Mouse (Mus musculus): Measurements from ENCODE around the gene Trim37. TPM values are rescaled to one million over a fixed set of nuclear protein-coding genes. Genes with fewer than 3 reads are reported as not detected.

Trim37 gene
- total and polyA plus RNA-seq, 3 experiments, result 36.2 to 60.6 (median 41.9) TPM

- dilution Hi-C loops (cut with MboI; ENCODE audit: extremely low pct_ligation_motif_present, extremely low pct_unique_long_range_greater_than_20kb, low sequenced_read_pairs) (no loop called here), in situ Hi-C loops (cut with MboI; ENCODE audit: low pct_ligation_motif_present, low pct_unique_long_range_greater_than_20kb, low sequenced_read_pairs) (no loop called here)
- H3K9ac ChIP-seq (ENCODE audit: insufficient read depth, low read depth), result no peak overlapping the region
- H3K36me3 ChIP-seq (replicated peaks in 1 of 2; ENCODE audit: control insufficient read depth in 1 of 2, insufficient read depth in 1 of 2, low read length in 1 of 2), result peaks cover 23 to 72% of the 10 kb centered on the region in 2 experiments
- no peaks in the 10 kb centered on the region for H3K4me1 ChIP-seq (ENCODE audit: control insufficient read depth in 1 of 2, insufficient read depth in 2 of 2)
- H3K27ac ChIP-seq (ENCODE audit: insufficient read depth, low read depth), result no peak overlapping the region
- H3K4me3 ChIP-seq (replicated peaks in 1 of 3; ENCODE audit: low read depth in 2 of 3, low read length in 2 of 3, poor library complexity in 1 of 3), result no peak overlapping the region
- TF ChIP-seq USF1 (IDR thresholded peaks at IDR 0.05; ENCODE audit: low read depth, low read length) (no peak), ELF1 (IDR thresholded peaks at IDR 0.05; ENCODE audit: low read depth, low read length) (no peak), SMC3 (IDR thresholded peaks at IDR 0.05; ENCODE audit: low read depth, low read length) (no peak), MAZ (IDR thresholded peaks at IDR 0.05; ENCODE audit: low read depth, low read length) (no peak), NELFE (IDR thresholded peaks at IDR 0.05; ENCODE audit: low read depth, low read length) (no peak), TCF12 (IDR thresholded peaks at IDR 0.05; ENCODE audit: low read depth, low read length) (no peak)
- H3K9me3 ChIP-seq (replicated peaks; ENCODE audit: low read length), result no peaks in the 10 kb centered on the region
- H3K27me3 ChIP-seq (replicated peaks), result no peaks in the 10 kb centered on the region
- H3K4me2 ChIP-seq (ENCODE audit: insufficient read depth, low read depth, poor library complexity, severe bottlenecking), result no peak overlapping the region
- H3K79me2 ChIP-seq (replicated peaks; ENCODE audit: control insufficient read depth, extremely low read depth, insufficient read depth, poor library complexity, severe bottlenecking), result no peaks in the 10 kb centered on the region
- no peak for DNase-seq (ENCODE audit: extremely low read depth)
Observed at GRCm38 (mm10) chr11:87163751-87164150, 36.9 kb downstream of the Trim37 start.

DNA sequence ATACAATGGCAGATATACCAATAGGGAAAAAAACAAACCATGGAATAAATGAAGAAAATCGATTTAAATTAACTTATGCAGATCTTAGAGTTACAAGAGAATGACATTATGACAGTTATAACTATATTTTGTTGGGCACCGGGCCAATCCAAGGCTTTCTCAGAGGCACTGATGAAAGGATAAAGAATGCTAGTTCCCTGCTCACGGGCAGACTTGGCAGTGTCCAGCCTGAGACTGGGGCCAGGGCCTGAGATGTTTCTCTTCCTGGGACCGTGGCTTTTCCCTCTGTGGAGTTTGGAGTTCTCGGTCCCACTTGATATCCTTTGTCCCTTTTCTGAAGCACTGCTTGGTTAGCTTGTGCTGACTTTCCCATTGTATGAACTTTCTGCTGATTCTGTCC, 46.7 kb downstream of the Trim37 start:
- Histone ChIP-seq H3K9me3 (replicated peaks; ENCODE audit: low read length) (no peaks in the 10 kb centered on the region), H3K27ac (ENCODE audit: insufficient read depth, low read depth) (no peak overlapping the region), H3K36me3 (replicated peaks in 1 of 2; ENCODE audit: control insufficient read depth in 1 of 2, insufficient read depth in 1 of 2, low read length in 1 of 2) (peaks cover 14 to 50% of the 10 kb centered on the region in 2 experiments), H3K79me2 (replicated peaks; ENCODE audit: control insufficient read depth, extremely low read depth, insufficient read depth, poor library complexity, severe bottlenecking) (no peaks in the 10 kb centered on the region; the same call in 1 of the 2 replicates), H3K4me2 (ENCODE audit: insufficient read depth, low read depth, poor library complexity, severe bottlenecking) (no peak overlapping the region), H3K27me3 (replicated peaks) (no peaks in the 10 kb centered on the region), H3K9ac (ENCODE audit: insufficient read depth, low read depth) (no peak overlapping the region), H3K4me3 (replicated peaks in 1 of 3; ENCODE audit: low read depth in 2 of 3, low read length in 2 of 3, poor library complexity in 1 of 3) (no peak overlapping the region), H3K4me1 (ENCODE audit: control insufficient read depth in 1 of 2, insufficient read depth in 2 of 2) (peaks cover 0 to 10% of the 10 kb centered on the region in 2 experiments; a peak in 1 of 4 replicates)
- no peak for TF ChIP-seq MAX (IDR thresholded peaks at IDR 0.05; ENCODE audit: low read length)
- no peak for TF ChIP-seq EP300 (IDR thresholded peaks at IDR 0.05; ENCODE audit: low read length)
- no peak for TF ChIP-seq KAT2A (IDR thresholded peaks at IDR 0.05; ENCODE audit: insufficient replicate concordance, low read length)
- TF ChIP-seq CHD2 (IDR thresholded peaks at IDR 0.05; ENCODE audit: low read length), result no peak
- TF ChIP-seq POLR2A (IDR thresholded peaks at IDR 0.05; ENCODE audit: low read depth, low read length), result no peak
- TF ChIP-seq IRF4 (IDR thresholded peaks at IDR 0.05; ENCODE audit: low read depth, low read length), result no peak
- no peak for TF ChIP-seq UBTF (IDR thresholded peaks at IDR 0.05; ENCODE audit: low read depth, low read length)
- no peak for TF ChIP-seq ZC3H11A (IDR thresholded peaks at IDR 0.05; ENCODE audit: low read depth, low read length)
- TF ChIP-seq RAD21 (IDR thresholded peaks at IDR 0.05; ENCODE audit: low read depth, low read length), result no peak
- no peak for DNase-seq (ENCODE audit: extremely low read depth)
- dilution Hi-C loops (cut with MboI; ENCODE audit: extremely low pct_ligation_motif_present, extremely low pct_unique_long_range_greater_than_20kb, low sequenced_read_pairs) (no loop called here), in situ Hi-C loops (cut with MboI; ENCODE audit: low pct_ligation_motif_present, low pct_unique_long_range_greater_than_20kb, low sequenced_read_pairs) (no loop called here)

DNA sequence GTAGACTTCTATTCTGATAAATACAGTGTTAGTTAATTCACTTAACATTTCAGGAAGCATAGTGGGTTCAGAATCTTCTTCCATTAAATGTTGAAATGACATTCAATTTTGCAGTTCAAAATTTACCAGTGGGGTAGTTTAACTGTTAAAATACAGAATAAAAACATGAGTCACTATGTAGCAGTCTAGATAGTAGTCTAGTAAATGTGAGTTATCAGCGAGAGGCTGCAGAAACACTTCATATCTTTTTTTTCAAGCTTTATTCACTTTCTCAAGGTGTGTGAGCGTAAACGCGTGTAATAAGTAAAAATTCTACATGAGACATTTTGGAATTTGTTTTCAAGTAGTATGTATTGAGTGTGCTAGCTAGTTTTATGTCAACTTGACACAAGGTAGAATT, 48.2 kb downstream of the Trim37 start:
- dilution Hi-C loops (cut with MboI; ENCODE audit: extremely low pct_ligation_motif_present, extremely low pct_unique_long_range_greater_than_20kb, low sequenced_read_pairs) (no loop called here), in situ Hi-C loops (cut with MboI; ENCODE audit: low pct_ligation_motif_present, low pct_unique_long_range_greater_than_20kb, low sequenced_read_pairs) (no loop called here)

More for the DNA sequence above, 48.2 kb downstream of the Trim37 start:
- no peak overlapping the region for H3K27ac ChIP-seq (ENCODE audit: insufficient read depth, low read depth)
- no peak overlapping the region for H3K9ac ChIP-seq (ENCODE audit: insufficient read depth, low read depth)
- DNase-seq (ENCODE audit: extremely low read depth), result no peak
- peaks cover 10 to 48% of the 10 kb centered on the region in 2 experiments for H3K36me3 ChIP-seq (replicated peaks in 1 of 2; ENCODE audit: control insufficient read depth in 1 of 2, insufficient read depth in 1 of 2, low read length in 1 of 2)
- no peaks in the 10 kb centered on the region; the same call in 1 of the 2 replicates for H3K79me2 ChIP-seq (replicated peaks; ENCODE audit: control insufficient read depth, extremely low read depth, insufficient read depth, poor library complexity, severe bottlenecking)
- H3K27me3 ChIP-seq (replicated peaks), result no peaks in the 10 kb centered on the region
- no peak overlapping the region for H3K4me2 ChIP-seq (ENCODE audit: insufficient read depth, low read depth, poor library complexity, severe bottlenecking)
- no peaks in the 10 kb centered on the region for H3K9me3 ChIP-seq (replicated peaks; ENCODE audit: low read length)
- H3K4me1 ChIP-seq (ENCODE audit: control insufficient read depth in 1 of 2, insufficient read depth in 2 of 2), result peaks cover 0 to 10% of the 10 kb centered on the region in 2 experiments; a peak in 1 of 4 replicates
- TF ChIP-seq MEF2A (IDR thresholded peaks at IDR 0.05; ENCODE audit: borderline replicate concordance, low read depth, low read length) (no peak), MXI1 (IDR thresholded peaks at IDR 0.05; ENCODE audit: low read depth, low read length) (no peak), POLR2A (IDR thresholded peaks at IDR 0.05; ENCODE audit: low read depth, low read length) (no peak), EP300 (IDR thresholded peaks at IDR 0.05; ENCODE audit: low read length) (no peak), KAT2A (IDR thresholded peaks at IDR 0.05; ENCODE audit: insufficient replicate concordance, low read length) (no peak), ZMIZ1 (IDR thresholded peaks at IDR 0.05; ENCODE audit: low read depth, low read length) (no peak), JUN (IDR thresholded peaks at IDR 0.05; ENCODE audit: insufficient read depth, low read depth, low read length) (no peak), NRF1 (IDR thresholded peaks at IDR 0.05; ENCODE audit: low read depth, low read length) (no peak), ZNF384 (IDR thresholded peaks at IDR 0.05; ENCODE audit: low read depth, low read length) (no peak), NELFE (IDR thresholded peaks at IDR 0.05; ENCODE audit: low read depth, low read length) (no peak)
- H3K4me3 ChIP-seq (replicated peaks in 1 of 3; ENCODE audit: low read depth in 2 of 3, low read length in 2 of 3, poor library complexity in 1 of 3), result no peak overlapping the region

All from CH12.LX (cell line).